Mouse (Mus musculus): ENCODE measurements around the gene Mapk1.

DNA sequence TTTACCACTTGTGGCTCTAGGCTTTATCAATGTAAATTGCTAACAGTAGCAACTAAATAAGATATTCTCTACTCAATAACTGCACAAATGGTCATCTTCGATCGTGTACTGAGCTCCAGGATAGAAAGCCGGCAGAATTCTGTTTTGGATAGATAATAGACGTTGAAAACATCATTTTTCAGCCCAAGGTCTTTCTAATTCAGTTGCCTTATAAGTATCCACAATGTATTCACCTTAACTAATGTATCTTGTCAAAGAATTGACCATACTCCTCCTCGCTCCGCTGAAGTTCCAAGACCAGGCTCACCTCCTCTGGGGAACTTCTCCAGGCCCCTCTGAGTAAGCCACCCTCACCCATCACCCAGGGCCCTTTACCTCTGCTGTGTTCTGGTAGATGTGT lies 87.5 kb downstream of the Mapk1 start:
- no peak for TF ChIP-seq ZMIZ1 (IDR thresholded peaks at IDR 0.05; ENCODE audit: low read depth, low read length)
- TF ChIP-seq CTCF (conservative IDR thresholded peaks at IDR 0.05 in 1 of 2, IDR thresholded peaks at IDR 0.05 in 1 of 2; ENCODE audit: low read depth in 2 of 2, low read length in 2 of 2) = no peak
- no peak for TF ChIP-seq USF2 (conservative IDR thresholded peaks at IDR 0.05; ENCODE audit: low read depth, low read length)
- TF ChIP-seq E2F4 (IDR thresholded peaks at IDR 0.05; ENCODE audit: insufficient replicate concordance, low read depth, low read length) = no peak
- no peak for TF ChIP-seq RAD21 (IDR thresholded peaks at IDR 0.05; ENCODE audit: low read depth, low read length)
- TF ChIP-seq POLR2A (IDR thresholded peaks at IDR 0.05; ENCODE audit: low read depth, low read length) = no peak
- TF ChIP-seq NRF1 (IDR thresholded peaks at IDR 0.05; ENCODE audit: low read depth, low read length) = no peak
- no peak for TF ChIP-seq EP300 (IDR thresholded peaks at IDR 0.05; ENCODE audit: low read length)
- no peak for TF ChIP-seq SMC3 (IDR thresholded peaks at IDR 0.05; ENCODE audit: low read depth, low read length)
